Mouse (Mus musculus) T-helper 1 cell (primary cell): ENCODE data around the gene Abca2.

Experiments used
- in situ Hi-C: fragments of 300-600 bp; cut with MboI, MseI; formaldehyde crosslinking; loops from one replicate; pipeline ENCODE4 v1.15.1; 2025; ENCODE audit warnings: high pct_unique_total_duplicates

Gene Abca2

GRCm38 (mm10) chr2:25460551-25461309, 32.2 kb downstream of the Abca2 start, which contains the start of gene Paxx:
Paxx (minus strand) TSS chr2:25461094.
- in situ Hi-C loops, result no loop called here

- in situ Hi-C loops, result no loop called here
These were observed 32.9 kb downstream of the Abca2 start for GRCm38 (mm10) chr2:25461407-25461806.

- in situ Hi-C loops, result no loop called here
These were observed 35.1 kb downstream of the Abca2 start for GRCm38 (mm10) chr2:25463630-25464029.

- in situ Hi-C loops, result no loop called here
These were observed 36.8 kb downstream of the Abca2 start for GRCm38 (mm10) chr2:25465256-25465655.

GRCm38 (mm10) chr2:25465816-25466635, 37.5 kb downstream of the Abca2 start:
- in situ Hi-C loops, result no loop called here

- in situ Hi-C loops, result no loop called here
These were observed 39.3 kb downstream of the Abca2 start for GRCm38 (mm10) chr2:25467606-25468303.

GRCm38 (mm10) chr2:25468962-25469915, 40.7 kb downstream of the Abca2 start:
- in situ Hi-C loops, result no loop called here

GRCm38 (mm10) chr2:25469969-25470368, 41.5 kb downstream of the Abca2 start, which contains the start of gene Ptgds:
Ptgds (minus strand) TSS chr2:25470046.
- in situ Hi-C loops, result no loop called here

- in situ Hi-C loops, result no loop called here
These were observed 44.0 kb downstream of the Abca2 start for GRCm38 (mm10) chr2:25472550-25472949.

GRCm38 (mm10) chr2:25477541-25477940, 49.0 kb downstream of the Abca2 start:
- in situ Hi-C loops, result loop anchor here (5.0 kb wide), 1 partner anchor 45 kb away; no protein-coding TSS in a partner anchor

- in situ Hi-C loops, result loop anchor here (5.0 kb wide), 1 partner anchor 46 kb away; no protein-coding TSS in a partner anchor
These were observed 49.6 kb downstream of the Abca2 start for GRCm38 (mm10) chr2:25477967-25478675.

GRCm38 (mm10) chr2:25479551-25480311, 51.2 kb downstream of the Abca2 start:
- in situ Hi-C loops, result loop anchor here (5.0 kb wide), 1 partner anchor 47 kb away; no protein-coding TSS in a partner anchor

- in situ Hi-C loops, result no loop called here
These were observed 52.0 kb downstream of the Abca2 start for GRCm38 (mm10) chr2:25480541-25480940.

GRCm38 (mm10) chr2:25482969-25483368, 54.5 kb downstream of the Abca2 start:
- in situ Hi-C loops, result no loop called here

- in situ Hi-C loops, result no loop called here
These were observed 56.6 kb downstream of the Abca2 start for GRCm38 (mm10) chr2:25484901-25485647.

- in situ Hi-C loops, result no loop called here
These were observed 59.6 kb downstream of the Abca2 start for GRCm38 (mm10) chr2:25487965-25488670.

- in situ Hi-C loops, result no loop called here
These were observed 60.2 kb downstream of the Abca2 start for GRCm38 (mm10) chr2:25488671-25489068.

- in situ Hi-C loops, result no loop called here
These were observed 64.5 kb downstream of the Abca2 start for GRCm38 (mm10) chr2:25492988-25493387.
